Mouse (Mus musculus) lung, embryonic 16.5 days (tissue): ENCODE data around the gene Tdp1. TPM values are rescaled to one million over a fixed set of nuclear protein-coding genes. Genes with fewer than 3 reads are reported as not detected.

Experiments
- ATAC-seq: fragments of 200-750 bp; cut with Nextera tagmentation; 2 replicates; pipeline ENCODE4 v1.8.0; 2017; ENCODE audit warnings: low read depth, mild to moderate bottlenecking, moderate library complexity
- H3K27ac ChIP-seq: fragments of 300-500 bp; sonication (generic); 2 replicates; pipeline ENCODE4 v1.5.1; 2014; ENCODE audit warnings: mild to moderate bottlenecking, control low read depth, low read length
- H3K27me3 ChIP-seq: fragments of 300-500 bp; sonication (generic); 2 replicates; pipeline ENCODE4 v1.6.1; 2014; ENCODE audit warnings: low read depth, low read length, mixed read lengths; ENCODE audit not compliant: control insufficient read depth, insufficient read depth
- H3K36me3 ChIP-seq: fragments of 300-500 bp; sonication (generic); 2 replicates; pipeline ENCODE4 v1.6.1; 2014; ENCODE audit warnings: low read length; ENCODE audit not compliant: control insufficient read depth, insufficient read depth
- H3K4me1 ChIP-seq: fragments of 300-500 bp; sonication (generic); replicated peaks from 2 replicates; pipeline ENCODE4 v1.6.1; 2014; ENCODE audit warnings: low read length, mixed read lengths; ENCODE audit not compliant: control insufficient read depth, insufficient read depth
- H3K4me2 ChIP-seq: fragments of 300-500 bp; sonication (generic); 2 replicates; pipeline ENCODE4 v1.6.1; 2014; ENCODE audit warnings: low read depth, low read length, control low read depth
- H3K4me3 ChIP-seq: fragments of 300-500 bp; sonication (generic); 2 replicates; pipeline ENCODE4 v1.5.1; 2014; ENCODE audit warnings: mild to moderate bottlenecking, low read length, control low read depth
- H3K9ac ChIP-seq: fragments of 300-500 bp; sonication (generic); 2 replicates; pipeline ENCODE4 v1.6.1; 2014; ENCODE audit warnings: low read length, control low read depth
- H3K9me3 ChIP-seq: fragments of 300-500 bp; sonication (generic); 2 replicates; pipeline ENCODE4 v1.6.1; 2016; ENCODE audit warnings: low read length; ENCODE audit not compliant: control insufficient read depth
- WGBS: fragments of 180-500 bp; shearing (Covaris S2); extraction: QIAGEN DNeasy Blood & Tissue Kit; methylation state at CpG from one replicate; pipeline ENCODE4 v1.1.7; 2014; 5-methylcytosine and 5-hydroxymethylcytosine counted together
- polyA plus RNA-seq: library from polyadenylated mRNA; unstranded; fragments of >200 nt; fragmentation: Nextera tagmentation; extraction: Ambion mirVana; gene quantifications from 2 replicates; pipeline ENCODE4 v1.2.1, GENCODE M21; 2015

The Tdp1 gene
- polyA plus RNA-seq, 1 experiment from 2014 or later = 63.5 TPM

DNA sequence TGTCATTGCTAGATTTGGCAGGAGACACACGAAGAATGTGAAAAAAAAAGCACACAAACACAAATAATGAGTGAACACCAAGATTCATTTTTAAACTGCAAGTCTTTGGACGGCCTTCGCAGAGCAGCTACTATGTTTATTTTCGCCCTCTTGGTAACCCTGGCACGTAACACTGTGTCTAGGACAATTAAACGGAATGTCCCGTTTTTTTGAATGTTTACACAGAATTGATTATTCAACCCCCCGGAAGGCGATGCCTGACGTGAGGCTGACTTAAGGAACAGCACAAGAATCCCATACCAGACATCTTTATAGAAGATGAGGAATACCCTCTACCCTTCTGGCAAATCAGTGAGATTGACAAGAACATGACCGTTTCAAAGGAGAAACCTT is 608 bp upstream of the Tdp1 start:
- H3K9me3 ChIP-seq = no peaks in the 10 kb centered on the region
- no peaks in the 10 kb centered on the region for H3K36me3 ChIP-seq
- H3K4me2 ChIP-seq = peak overlapping the region; percentile 71
- H3K27me3 ChIP-seq = no peaks in the 10 kb centered on the region
- H3K9ac ChIP-seq = peak overlapping the region; percentile 73
- peak overlapping the region; percentile 93 for H3K27ac ChIP-seq
- ATAC-seq = peak; percentile 43
- under 1% methylated on average over 11 of the region's 11 CpGs for WGBS
- peak overlapping the region; percentile 74 for H3K4me3 ChIP-seq
- peaks cover 17% of the 10 kb centered on the region for H3K4me1 ChIP-seq

DNA sequence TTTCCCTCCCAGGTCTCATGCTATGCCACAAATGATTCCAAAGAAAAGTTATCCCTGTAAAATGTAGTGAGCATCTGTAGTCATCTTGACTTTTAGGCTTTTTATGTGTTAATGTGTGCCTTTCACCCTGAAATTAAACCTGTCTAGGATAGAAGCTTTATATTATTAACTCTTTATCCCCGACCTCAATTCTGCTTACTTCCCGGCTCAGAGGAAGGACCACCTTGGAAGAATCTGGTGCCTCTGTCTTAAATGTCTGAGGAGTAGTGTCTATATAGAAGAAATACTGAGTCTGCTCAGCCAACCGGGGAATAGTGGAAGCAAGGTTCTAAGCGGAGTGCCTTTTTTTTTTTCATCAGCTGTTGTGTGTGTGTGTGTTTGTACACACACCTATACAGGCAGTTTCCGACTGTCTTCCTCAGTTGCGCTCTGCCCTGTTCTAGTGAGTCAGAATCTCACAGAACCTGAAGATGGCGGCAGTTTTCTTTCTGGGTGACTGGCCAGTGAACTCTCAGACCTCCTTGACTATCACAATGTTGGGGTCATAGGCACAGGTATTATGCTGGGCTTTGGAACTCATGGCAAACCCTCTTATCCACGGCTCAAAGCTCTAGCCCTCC is 1.1 kb downstream of the Tdp1 start:
- 31% methylated on average over 8 of the region's 8 CpGs for WGBS
- Histone ChIP-seq H3K9ac (peak overlapping the region; percentile 73), H3K4me3 (peak overlapping the region; percentile 74), H3K9me3 (no peaks in the 10 kb centered on the region), H3K4me1 (peaks cover 17% of the 10 kb centered on the region), H3K36me3 (no peaks in the 10 kb centered on the region), H3K27ac (no peak overlapping the region), H3K4me2 (peak overlapping the region; percentile 71), H3K27me3 (no peaks in the 10 kb centered on the region)
- no peak for ATAC-seq

DNA sequence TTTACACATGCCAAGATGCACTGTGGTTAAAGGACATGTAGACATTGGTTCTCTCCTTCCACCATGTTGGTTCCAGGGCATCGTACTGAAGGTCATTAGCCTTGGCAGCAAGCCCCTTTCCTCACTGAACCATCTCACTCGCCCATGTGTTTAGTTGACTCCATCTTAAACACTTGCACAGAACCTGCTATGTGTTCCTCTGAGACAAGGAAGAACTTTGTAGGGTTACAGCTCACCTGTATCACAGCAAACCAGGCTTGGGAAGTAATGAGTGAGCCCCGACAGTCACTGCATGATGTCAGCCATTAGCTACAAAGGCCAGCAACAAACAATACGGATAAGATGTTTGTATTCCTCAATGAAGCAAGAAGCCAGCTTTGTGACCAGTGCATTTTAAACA is 13.5 kb downstream of the Tdp1 start:
- Histone ChIP-seq H3K9me3 (no peaks in the 10 kb centered on the region), H3K27ac (no peak overlapping the region), H3K36me3 (peaks cover 10% of the 10 kb centered on the region), H3K27me3 (no peaks in the 10 kb centered on the region), H3K4me2 (no peak overlapping the region), H3K4me1 (no peaks in the 10 kb centered on the region), H3K4me3 (no peak overlapping the region), H3K9ac (no peak overlapping the region)
- 84% methylated on average over 4 of the region's 4 CpGs for WGBS
- no peak for ATAC-seq

DNA sequence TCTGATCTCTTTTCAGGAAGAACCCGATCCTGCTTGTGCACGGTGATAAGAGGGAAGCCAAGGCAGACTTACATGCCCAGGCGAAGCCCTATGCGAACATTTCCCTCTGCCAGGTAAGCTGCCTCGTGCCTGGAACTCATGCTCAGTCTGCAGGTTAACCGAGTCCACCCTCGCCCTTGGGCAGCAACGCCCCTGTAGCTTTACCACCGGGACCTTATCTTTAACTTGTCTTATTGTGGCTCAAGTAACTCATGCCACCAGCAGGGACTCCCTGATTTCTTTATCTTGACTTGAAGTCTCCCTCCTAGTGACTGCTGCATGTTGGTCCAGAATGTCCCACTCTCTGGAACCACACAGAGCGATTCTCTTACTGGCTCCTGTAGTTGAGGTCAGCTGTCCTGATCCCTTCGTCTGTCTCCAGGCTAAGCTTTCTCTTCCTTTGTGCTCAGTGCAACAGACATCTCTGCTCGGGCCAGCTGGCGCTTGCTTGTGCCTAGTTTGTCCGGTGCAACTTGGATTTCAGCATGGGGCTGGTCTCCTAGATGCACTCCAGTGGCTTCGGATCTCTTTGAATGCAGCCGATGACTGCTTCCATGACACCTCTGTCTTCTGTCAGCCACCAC is 14.0 kb downstream of the Tdp1 start:
- Histone ChIP-seq H3K27ac (no peak overlapping the region), H3K36me3 (peaks cover 10% of the 10 kb centered on the region), H3K9ac (no peak overlapping the region), H3K4me3 (no peak overlapping the region), H3K4me1 (no peaks in the 10 kb centered on the region), H3K9me3 (no peaks in the 10 kb centered on the region), H3K27me3 (no peaks in the 10 kb centered on the region), H3K4me2 (no peak overlapping the region)
- WGBS = 88% methylated on average over 16 of the region's 16 CpGs
- ATAC-seq = no peak

DNA sequence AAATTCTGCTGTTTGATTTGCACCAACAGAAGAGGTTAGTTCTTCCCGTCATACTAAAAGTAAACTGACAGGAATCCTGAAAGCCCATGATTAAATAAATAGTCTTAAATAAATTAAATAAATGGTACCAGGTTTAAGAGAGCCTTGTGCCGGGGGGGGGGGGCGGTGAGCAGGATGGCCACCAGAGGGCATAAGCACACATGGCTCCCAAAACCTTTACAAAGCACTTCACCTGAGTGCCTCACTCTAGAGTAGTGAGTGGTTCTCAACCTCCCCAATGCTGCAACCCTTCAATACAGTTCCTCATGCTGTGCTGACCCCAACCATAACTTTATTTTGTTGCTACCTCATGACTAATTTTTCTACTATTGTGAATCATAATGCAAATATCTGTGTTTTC is 15.7 kb downstream of the Tdp1 start:
- no peak overlapping the region for H3K4me2 ChIP-seq
- WGBS = 48% methylated on average over 1 of the region's 3 CpGs
- H3K9ac ChIP-seq = no peak overlapping the region
- no peaks in the 10 kb centered on the region for H3K4me1 ChIP-seq
- no peak for ATAC-seq
- no peaks in the 10 kb centered on the region for H3K9me3 ChIP-seq
- no peaks in the 10 kb centered on the region for H3K27me3 ChIP-seq
- no peak overlapping the region for H3K27ac ChIP-seq
- H3K4me3 ChIP-seq = no peak overlapping the region
- H3K36me3 ChIP-seq = peaks cover 13% of the 10 kb centered on the region

DNA sequence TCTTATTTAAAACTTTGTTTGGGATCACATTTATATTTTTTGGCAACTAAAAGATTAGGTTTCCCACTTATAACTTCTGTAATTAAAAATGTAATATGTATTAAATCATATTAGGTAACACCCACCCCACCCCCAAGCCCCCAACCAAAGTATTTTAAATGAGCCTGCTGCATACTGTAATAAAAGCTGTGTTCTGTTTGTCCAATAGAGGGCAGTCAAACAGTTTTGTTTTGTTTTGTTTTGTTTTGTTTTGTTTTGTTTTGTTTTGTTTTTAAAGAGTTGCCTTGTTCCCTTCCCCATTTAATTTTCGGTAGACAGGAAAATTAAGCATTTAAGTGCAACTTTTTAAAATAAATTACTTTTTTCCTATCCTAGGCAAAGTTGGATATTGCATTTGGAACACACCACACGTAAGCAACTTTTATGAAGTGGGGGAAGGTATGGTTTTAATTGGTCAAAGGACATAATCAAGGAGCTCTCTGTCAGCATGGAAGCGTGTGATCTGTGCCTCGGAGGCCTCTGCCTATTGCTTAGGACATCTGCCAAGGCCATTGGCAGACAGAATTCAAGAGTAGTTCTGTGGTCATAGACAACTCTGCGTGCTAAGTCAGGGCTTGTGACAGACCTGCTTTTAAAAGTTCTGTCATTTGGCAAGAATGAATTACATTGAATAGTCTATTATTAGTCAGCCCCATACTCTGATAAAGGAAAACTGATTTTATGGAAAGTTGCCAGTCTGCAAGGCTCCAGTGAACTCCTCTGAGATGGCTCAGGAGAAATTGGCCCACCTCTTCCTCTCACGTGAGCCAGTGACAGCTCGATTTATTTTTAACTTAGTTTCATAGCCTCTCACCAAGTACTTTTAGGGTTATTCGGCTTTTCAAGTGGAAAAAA is 17.9 kb downstream of the Tdp1 start:
- Histone ChIP-seq H3K9me3 (no peaks in the 10 kb centered on the region), H3K27ac (peak overlapping the region; percentile 15; the same call in 1 of the 2 replicates), H3K36me3 (peaks cover 10% of the 10 kb centered on the region), H3K4me1 (no peaks in the 10 kb centered on the region), H3K9ac (no peak overlapping the region), H3K27me3 (no peaks in the 10 kb centered on the region), H3K4me3 (no peak overlapping the region), H3K4me2 (no peak overlapping the region)
- 76% methylated on average over 8 of the region's 8 CpGs for WGBS
- ATAC-seq = peak; percentile 23; the same call in 1 of the 2 replicates

DNA sequence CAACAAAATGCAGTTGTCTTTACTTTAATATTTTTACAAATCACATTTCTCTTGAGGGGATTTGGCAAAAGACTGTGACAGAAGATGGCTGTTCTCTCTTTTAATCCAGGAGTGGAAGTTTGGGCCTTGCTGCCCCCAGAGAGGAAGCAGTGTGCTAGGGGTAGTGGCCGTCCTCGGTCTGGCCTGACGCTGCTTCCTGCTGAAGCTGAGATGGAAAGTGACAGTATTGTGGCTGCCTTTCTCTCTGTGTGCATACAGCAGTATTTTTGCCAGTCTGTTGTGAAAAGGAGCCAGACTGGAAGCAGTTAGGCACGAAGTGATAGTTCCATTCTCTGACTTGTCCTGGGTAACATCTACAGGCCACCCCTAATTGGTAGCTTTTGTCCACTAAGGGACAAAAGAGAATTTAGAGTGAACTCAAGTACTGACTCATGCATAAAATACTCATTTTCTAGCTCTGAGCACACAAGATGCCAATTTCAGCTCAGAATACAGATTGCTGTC is 18.6 kb downstream of the Tdp1 start:
- WGBS = 80% methylated on average over 4 of the region's 4 CpGs
- Histone ChIP-seq H3K4me2 (no peak overlapping the region), H3K4me3 (no peak overlapping the region), H3K4me1 (no peaks in the 10 kb centered on the region), H3K9ac (no peak overlapping the region), H3K27ac (no peak overlapping the region; the same call in 1 of the 2 replicates), H3K9me3 (no peaks in the 10 kb centered on the region), H3K36me3 (peaks cover 10% of the 10 kb centered on the region), H3K27me3 (no peaks in the 10 kb centered on the region)
- no peak for ATAC-seq

DNA sequence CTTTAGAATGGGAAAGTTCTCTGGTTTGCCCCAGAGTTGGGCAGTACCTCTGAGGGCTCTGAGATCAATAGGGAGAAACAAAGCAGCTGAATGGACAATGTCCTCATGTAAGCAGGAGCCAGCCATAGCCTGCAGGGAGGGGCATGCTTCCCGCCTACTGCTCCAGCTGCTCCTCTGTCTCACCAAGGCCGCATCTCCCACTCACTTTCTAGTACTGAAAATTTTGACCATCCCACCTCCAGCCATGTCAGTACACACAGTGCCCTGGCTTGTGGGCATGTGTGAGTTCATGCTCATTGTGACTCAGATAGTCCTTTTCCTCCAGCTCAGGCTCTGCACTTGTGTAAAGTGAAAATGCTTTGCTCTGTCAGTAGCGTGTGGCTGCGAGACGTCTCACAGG is 20.2 kb downstream of the Tdp1 start:
- peaks cover 13% of the 10 kb centered on the region for H3K36me3 ChIP-seq
- WGBS = 91% methylated on average over 5 of the region's 5 CpGs
- no peak for ATAC-seq

DNA sequence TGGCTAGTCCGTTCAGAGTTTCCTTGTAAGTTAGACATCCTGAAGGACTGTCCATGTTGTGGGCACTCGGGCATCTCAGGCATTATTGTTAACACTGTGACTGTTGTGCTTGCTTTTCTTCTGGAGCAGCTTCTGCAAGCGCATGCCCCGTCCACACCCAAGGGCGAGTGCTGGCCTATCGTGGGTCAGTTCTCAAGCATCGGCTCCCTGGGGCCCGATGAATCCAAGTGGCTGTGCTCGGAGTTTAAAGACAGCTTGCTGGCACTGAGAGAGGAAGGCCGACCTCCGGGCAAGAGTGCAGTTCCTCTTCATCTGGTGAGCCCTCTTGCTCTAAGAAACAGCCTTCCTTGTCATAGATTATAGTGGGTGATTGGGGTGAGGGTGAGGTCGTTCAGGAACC is 27.1 kb downstream of the Tdp1 start:
- no peaks in the 10 kb centered on the region for H3K27me3 ChIP-seq
- WGBS = 83% methylated on average over 12 of the region's 12 CpGs
- H3K36me3 ChIP-seq = peaks cover 20% of the 10 kb centered on the region
- no peak overlapping the region for H3K27ac ChIP-seq
- no peak overlapping the region for H3K4me2 ChIP-seq
- no peak for ATAC-seq
- no peak overlapping the region for H3K9ac ChIP-seq
- H3K9me3 ChIP-seq = no peaks in the 10 kb centered on the region
- no peak overlapping the region for H3K4me3 ChIP-seq
- H3K4me1 ChIP-seq = no peaks in the 10 kb centered on the region

More for the DNA sequence above, 20.2 kb downstream of the Tdp1 start:
- Histone ChIP-seq H3K27me3 (no peaks in the 10 kb centered on the region), H3K27ac (no peak overlapping the region), H3K4me2 (no peak overlapping the region), H3K4me3 (no peak overlapping the region), H3K4me1 (no peaks in the 10 kb centered on the region), H3K9me3 (no peaks in the 10 kb centered on the region), H3K9ac (no peak overlapping the region)
